Mouse (Mus musculus): Measurements from ENCODE around the gene Gopc. TPM values are rescaled to one million over a fixed set of nuclear protein-coding genes. Genes with fewer than 3 reads are reported as not detected.

Gene Gopc
- total RNA-seq (2021) = 10 to 100 TPM; 42.5 to 47.4 TPM
- long read RNA-seq, experiment 1, full-length matches to known transcripts = 62 of 76 reads
- long read RNA-seq, experiment 1, partial matches to known transcripts = 2 of 76 reads
- long read RNA-seq, experiment 1, other reads (novel, unspliced or antisense) = 12 of 76 reads
- long read RNA-seq, experiment 2, full-length matches to known transcripts = 51 of 56 reads
- long read RNA-seq, experiment 2, partial matches to known transcripts = 0 of 56 reads
- long read RNA-seq, experiment 2, other reads (novel, unspliced or antisense) = 5 of 56 reads

DNA sequence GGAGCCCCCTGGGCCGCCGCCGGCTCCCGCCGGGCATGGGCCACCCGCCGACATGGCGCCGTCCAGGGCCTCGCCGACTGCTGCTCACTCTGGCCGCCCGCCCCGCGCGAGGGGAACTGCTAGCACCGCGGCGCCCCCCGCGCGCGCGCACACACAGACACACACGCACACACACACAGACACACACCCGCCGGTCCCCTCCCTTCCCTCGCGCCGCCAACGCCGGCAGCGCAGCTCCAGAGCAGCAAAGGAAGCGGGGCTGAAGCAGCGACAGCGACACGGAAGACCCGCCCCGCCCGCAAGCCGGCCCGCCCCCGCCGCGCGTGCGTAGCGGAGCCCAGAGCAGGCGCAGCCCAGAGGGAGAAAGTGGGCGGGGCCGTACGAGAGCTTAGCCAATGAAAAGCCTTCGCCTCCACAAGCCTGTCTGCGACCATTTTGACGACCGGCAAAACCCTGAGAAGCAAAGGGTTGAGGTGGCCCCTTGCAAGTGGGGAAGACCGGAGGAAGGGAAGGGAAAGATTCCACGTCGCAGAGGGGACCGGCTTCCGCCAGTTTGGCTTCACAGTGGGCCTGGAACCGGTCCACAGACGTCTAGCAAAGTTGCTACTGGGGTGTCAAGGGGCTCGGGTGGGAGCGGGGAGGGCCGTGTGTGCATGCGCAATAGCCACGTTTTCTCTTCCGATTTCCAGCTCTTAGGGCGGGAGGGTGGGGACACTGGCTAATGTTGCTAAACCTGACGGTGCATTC is at the start of gene Gopc:
Gene Gopc, minus strand, starts transcription at position 280 of the 747 bp plus-strand sequence.
- Histone ChIP-seq H3K27ac (peak within 1 kb of the TSS; percentile 97), H3K4me3 (peak within 1 kb of the TSS; percentile 73)
- intact Hi-C loops (cut with DNase I) = loop anchor here (1.0 kb wide), 1 partner anchor 35 kb away; the partner anchor contains the start of gene Nus1
- no peak for TF ChIP-seq CTCF (IDR thresholded peaks at IDR 0.05)
- peak; percentile 96 to 98 for DNase-seq (ENCODE audit: extremely low spot score in 1 of 2, low spot score in 2 of 2)

- DNase-seq (ENCODE audit: extremely low spot score in 1 of 2, low spot score in 2 of 2) = no peak
- H3K27ac ChIP-seq = no peak overlapping the region
- intact Hi-C loops (cut with DNase I) = no loop called here
- no peak overlapping the region for H3K4me3 ChIP-seq
- no peak for TF ChIP-seq CTCF (IDR thresholded peaks at IDR 0.05)
Measured at GRCm38 (mm10) chr10:52430953-52431352, 49.0 kb upstream of the Gopc start.

DNA sequence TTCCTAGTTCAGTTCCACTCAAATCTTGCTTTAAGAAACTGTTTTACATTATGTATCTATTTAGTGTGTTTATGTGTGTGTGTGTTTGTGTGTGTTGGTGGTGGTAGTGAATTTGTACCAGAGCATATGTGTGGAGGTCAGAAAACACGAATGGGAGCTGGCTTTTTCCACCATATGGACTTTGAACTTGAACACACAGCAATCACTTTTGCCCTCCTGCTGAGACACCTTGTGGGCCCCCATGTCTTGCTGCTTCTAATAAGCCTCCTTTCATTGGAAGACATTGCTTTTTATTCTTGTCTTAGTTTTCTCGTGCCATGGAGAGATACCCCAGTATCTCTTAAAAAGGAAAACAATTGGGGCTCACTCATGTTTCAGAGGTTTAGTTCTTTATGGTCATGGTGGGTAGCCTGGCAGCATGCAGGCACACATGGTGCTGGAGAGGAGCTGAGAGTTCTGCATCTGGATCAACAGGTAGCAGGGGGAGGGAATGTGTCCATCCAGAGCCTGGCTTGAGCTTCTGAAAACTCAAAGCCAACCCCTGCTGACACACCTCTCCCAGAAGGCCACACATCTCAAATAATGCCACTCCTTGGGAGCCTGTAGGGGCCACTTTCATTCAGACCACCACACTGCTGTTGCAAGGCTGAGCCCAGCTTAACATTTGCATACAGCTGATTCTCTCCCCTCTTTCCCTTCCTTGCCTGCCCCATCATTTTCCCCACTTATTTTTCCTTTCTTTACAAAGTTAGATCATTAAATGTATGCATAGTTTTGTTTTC is 45.9 kb upstream of the Gopc start:
- H3K27ac ChIP-seq = no peak overlapping the region
- H3K4me3 ChIP-seq = no peak overlapping the region
- no peak for DNase-seq (ENCODE audit: extremely low spot score in 1 of 2, low spot score in 2 of 2)
- no peak for TF ChIP-seq CTCF (IDR thresholded peaks at IDR 0.05)
- intact Hi-C loops (cut with DNase I) = no loop called here

DNA sequence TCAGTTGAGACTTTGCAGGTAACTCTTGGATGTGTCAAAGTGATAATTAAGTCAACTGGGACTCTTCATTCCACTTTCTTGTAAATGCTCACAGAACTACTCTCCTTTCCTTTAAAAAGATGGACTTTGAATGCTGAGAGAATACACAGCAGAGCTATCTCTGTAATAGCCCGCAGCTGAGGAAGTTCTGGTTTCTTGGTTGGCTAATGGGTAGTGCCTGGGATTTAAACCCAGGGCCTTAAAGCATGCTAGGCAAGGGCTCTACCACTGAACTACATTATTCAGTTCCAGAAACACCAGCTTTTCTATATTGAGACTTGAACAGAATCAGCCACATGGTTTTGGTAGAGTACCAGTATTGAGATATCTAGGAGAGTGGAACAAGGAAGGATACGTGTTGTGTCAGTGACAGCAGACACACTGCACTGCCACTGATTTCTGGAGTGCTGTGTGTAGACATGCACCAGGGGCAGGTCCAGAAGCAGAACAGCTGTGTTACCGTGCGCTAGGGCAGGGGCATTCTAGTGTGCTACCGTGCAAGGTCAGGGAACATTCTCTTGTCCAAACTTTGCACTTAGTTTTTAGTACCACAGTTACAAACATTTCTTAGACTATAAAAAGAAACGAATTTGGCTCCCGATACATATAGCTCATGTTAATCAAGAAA is 44.5 kb upstream of the Gopc start:
- no peak for DNase-seq (ENCODE audit: extremely low spot score in 1 of 2, low spot score in 2 of 2)
- intact Hi-C loops (cut with DNase I) = no loop called here
- Histone ChIP-seq H3K27ac (no peak overlapping the region), H3K4me3 (no peak overlapping the region)
- TF ChIP-seq CTCF (IDR thresholded peaks at IDR 0.05) = no peak

DNA sequence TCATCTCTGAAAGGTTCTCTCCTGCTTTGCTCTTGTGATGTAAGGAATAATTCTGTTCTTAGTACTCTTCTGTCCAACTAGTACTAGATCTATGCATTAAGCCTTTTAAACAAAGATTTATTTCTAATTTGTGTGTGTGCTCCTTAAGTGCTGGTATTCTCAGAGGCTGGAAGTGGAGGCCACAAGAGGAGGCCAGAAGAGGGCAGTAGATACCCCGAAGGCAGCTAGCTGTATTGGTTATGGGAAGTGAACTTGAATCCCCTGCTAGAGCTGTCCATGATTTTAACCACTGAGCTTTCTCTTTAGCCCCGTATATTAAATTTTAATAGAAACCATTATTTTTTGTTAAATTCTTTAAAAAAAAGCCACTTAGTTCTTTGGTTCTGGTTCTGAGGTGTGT is 41.2 kb upstream of the Gopc start:
- peak; percentile 46 for TF ChIP-seq CTCF (IDR thresholded peaks at IDR 0.05)
- no peak overlapping the region for H3K27ac ChIP-seq
- no peak for DNase-seq (ENCODE audit: extremely low spot score in 1 of 2, low spot score in 2 of 2)
- intact Hi-C loops (cut with DNase I) = no loop called here
- no peak overlapping the region for H3K4me3 ChIP-seq

- no peak for DNase-seq (ENCODE audit: extremely low spot score in 1 of 2, low spot score in 2 of 2)
- TF ChIP-seq CTCF (IDR thresholded peaks at IDR 0.05) = no peak
- intact Hi-C loops (cut with DNase I) = no loop called here
- Histone ChIP-seq H3K27ac (no peak overlapping the region), H3K4me3 (no peak overlapping the region)
Measured at GRCm38 (mm10) chr10:52421716-52422115, 39.8 kb upstream of the Gopc start.

GRCm38 (mm10) chr10:52420526-52420925 is 38.6 kb upstream of the Gopc start:
- intact Hi-C loops (cut with DNase I) = no loop called here
- Histone ChIP-seq H3K4me3 (no peak overlapping the region), H3K27ac (no peak overlapping the region)
- DNase-seq (ENCODE audit: extremely low spot score in 1 of 2, low spot score in 2 of 2) = no peak
- no peak for TF ChIP-seq CTCF (IDR thresholded peaks at IDR 0.05)

- peak overlapping the region; percentile 93 for H3K4me3 ChIP-seq
- intact Hi-C loops (cut with DNase I) = loop anchor here (10.0 kb wide), 2 partner anchors 625 to 885 kb away; no protein-coding TSS in a partner anchor
Measured at GRCm38 (mm10) chr10:52419402-52419801, 37.5 kb upstream of the Gopc start.

GRCm38 (mm10) chr10:52418931-52419330 is 37.0 kb upstream of the Gopc start:
- intact Hi-C loops (cut with DNase I) = loop anchor here (10.0 kb wide), 2 partner anchors 624 to 886 kb away; no protein-coding TSS in a partner anchor
- Histone ChIP-seq H3K4me3 (peak overlapping the region; percentile 93), H3K27ac (no peak overlapping the region)
- TF ChIP-seq CTCF (IDR thresholded peaks at IDR 0.05) = no peak
- DNase-seq (ENCODE audit: extremely low spot score in 1 of 2, low spot score in 2 of 2) = no peak

More at GRCm38 (mm10) chr10:52419402-52419801, 37.5 kb upstream of the Gopc start:
- TF ChIP-seq CTCF (IDR thresholded peaks at IDR 0.05) = no peak
- no peak overlapping the region for H3K27ac ChIP-seq
- no peak for DNase-seq (ENCODE audit: extremely low spot score in 1 of 2, low spot score in 2 of 2)

DNA sequence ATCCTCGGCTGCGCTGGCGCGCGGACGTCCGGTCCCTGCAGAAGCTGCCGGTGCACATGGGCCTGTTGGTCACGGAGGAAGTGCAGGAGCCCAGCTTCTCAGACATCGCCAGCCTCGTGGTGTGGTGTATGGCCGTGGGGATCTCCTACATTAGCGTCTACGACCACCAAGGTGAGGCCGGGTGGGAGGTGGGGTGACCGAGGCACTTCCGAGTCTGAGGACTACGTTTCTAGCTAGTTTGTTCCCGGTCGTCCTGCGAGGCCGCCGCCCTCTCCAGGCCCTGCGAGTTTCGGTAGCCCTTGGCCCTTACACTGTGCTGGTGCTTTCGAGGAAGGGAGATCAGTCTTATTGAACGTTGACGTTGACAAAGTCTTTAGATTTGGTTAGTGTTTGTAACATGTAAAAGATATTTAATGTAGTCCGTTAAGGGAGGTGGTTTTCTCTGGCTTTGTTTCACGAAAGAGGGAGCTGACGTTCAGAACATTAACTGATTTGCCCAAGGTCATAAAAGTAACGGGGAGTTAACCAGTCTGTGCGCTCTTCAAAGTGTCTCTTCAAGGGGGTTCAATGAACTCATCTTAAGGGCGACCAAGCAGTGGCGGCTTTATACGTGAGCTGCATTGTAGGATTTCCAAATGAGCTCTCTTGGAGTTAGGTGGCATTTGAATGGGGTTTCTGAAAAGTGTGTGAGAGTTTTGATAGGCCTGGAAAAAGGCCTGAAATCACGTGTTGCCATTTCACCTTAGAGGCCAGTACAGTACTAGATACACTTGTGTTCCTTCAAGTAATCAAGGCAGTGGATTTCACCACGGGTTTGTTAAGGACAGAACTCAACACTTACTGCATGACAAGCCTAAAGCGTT is 36.3 kb upstream of the Gopc start:
- peak overlapping the region; percentile 98 for H3K27ac ChIP-seq
- TF ChIP-seq CTCF (IDR thresholded peaks at IDR 0.05) = no peak
- intact Hi-C loops (cut with DNase I) = loop anchor here (1.0 to 10.0 kb wide), 4 partner anchors 36 to 887 kb away; partner anchors contain the start of genes Gopc and Slc35f1
- peak overlapping the region; percentile 93 for H3K4me3 ChIP-seq
- DNase-seq (ENCODE audit: extremely low spot score in 1 of 2, low spot score in 2 of 2) = no peak
